Mouse (Mus musculus) spleen, adult 2 months (tissue): ENCODE data around the gene Cdk5rap1. TPM values are rescaled to one million over a fixed set of nuclear protein-coding genes. Genes with fewer than 3 reads are reported as not detected.
A peak's percentile ranks its signal among the peaks of the same experiment; 100 is the strongest.
"Not testable (repeated sequence)": the region's sequence is repeated elsewhere in the genome, so short reads cannot be mapped to it uniquely, and the experiment has no call there.

ENCODE experiments used
- DNase-seq, 2 experiments: peaks; one replicate each; pipeline versions ENCODE4 v3.0.0 to v3.0.0-alpha.2; 2012 to 2021; ENCODE audit warnings: low spot score in 2 of 2, low read depth in 1 of 2
- H3K27ac ChIP-seq: fragments of 200-500 bp; 2 replicates; pipeline ENCODE4 v1.5.1; 2012; ENCODE audit warnings: low read length, inconsistent platforms; ENCODE audit not compliant: insufficient read depth
- H3K27me3 ChIP-seq: fragments of 200-500 bp; 2 replicates; pipeline ENCODE4 v1.6.1; 2012; ENCODE audit warnings: mild to moderate bottlenecking, moderate library complexity, low read length, inconsistent platforms; ENCODE audit not compliant: control insufficient read depth, insufficient read depth
- H3K36me3 ChIP-seq: fragments of 200-500 bp; 2 replicates; pipeline ENCODE4 v1.6.1; 2012; ENCODE audit warnings: mild to moderate bottlenecking, low read length, inconsistent platforms; ENCODE audit not compliant: control insufficient read depth, insufficient read depth
- H3K4me1 ChIP-seq: fragments of 200-500 bp; 2 replicates; pipeline ENCODE4 v1.6.1; 2011; ENCODE audit warnings: inconsistent platforms; ENCODE audit not compliant: control insufficient read depth, insufficient read depth, insufficient read length
- H3K4me3 ChIP-seq: fragments of 200-500 bp; 2 replicates; pipeline ENCODE4 v1.5.1; 2011; ENCODE audit warnings: mild to moderate bottlenecking, inconsistent platforms; ENCODE audit not compliant: insufficient read depth, insufficient read length; ENCODE audit errors: extremely low read depth
- CTCF ChIP-seq: fragments of 200-500 bp; IDR thresholded peaks from 2 replicates; pipeline ENCODE4 v1.5.1; 2011; ENCODE audit warnings: mild to moderate bottlenecking, inconsistent platforms; ENCODE audit not compliant: insufficient read depth, insufficient read length, insufficient replicate concordance; ENCODE audit errors: extremely low read depth
- POLR2A ChIP-seq: fragments of 200-500 bp; IDR thresholded peaks from 2 replicates; pipeline ENCODE4 v1.6.1; 2011; ENCODE audit warnings: low read depth, low read length, inconsistent platforms
- WGBS: fragments of 180-500 bp; shearing (Covaris S2); methylation state at CpG from one replicate; pipeline ENCODE4 v1.1.7; 2018; 5-methylcytosine and 5-hydroxymethylcytosine counted together
- polyA plus RNA-seq: library from polyadenylated mRNA; depleted of rRNA; stranded (reverse); fragments of >200 nt; gene quantifications from 2 replicates; pipeline ENCODE4 v1.2.3, GENCODE M21; 2012; rRNA removed

The Cdk5rap1 gene
- polyA plus RNA-seq, 1 experiment = 6.9 TPM

- H3K4me1 ChIP-seq = no peaks in the 10 kb centered on the region
- WGBS = 20% methylated on average over 1 of the region's 1 CpGs
- no peaks in the 10 kb centered on the region for H3K27me3 ChIP-seq
Measured at GRCm38 (mm10) chr2:154300496-154300895, 72.3 kb downstream of the Cdk5rap1 start.

GRCm38 (mm10) chr2:154294746-154295145 is 78.1 kb downstream of the Cdk5rap1 start:
- H3K27me3 ChIP-seq, H3K36me3 ChIP-seq, H3K4me3 ChIP-seq, H3K27ac ChIP-seq, H3K4me1 ChIP-seq: not testable (repeated sequence)
- WGBS = 3% methylated on average over 10 of the region's 10 CpGs
- DNase-seq = peak; percentile 5 to 18
- TF ChIP-seq CTCF = 0 out of 2 replicates have a peak, but pooled peaks have one; percentile 25

More at GRCm38 (mm10) chr2:154300496-154300895, 72.3 kb downstream of the Cdk5rap1 start:
- TF ChIP-seq CTCF (peak; percentile 88), POLR2A (no peak)
- Histone ChIP-seq H3K27ac (no peak overlapping the region), H3K4me3 (no peak overlapping the region), H3K36me3 (no peaks in the 10 kb centered on the region)
- DNase-seq = peak; percentile 42 to 70

GRCm38 (mm10) chr2:154292833-154293232 is 80.0 kb downstream of the Cdk5rap1 start:
- no peak overlapping the region for H3K4me3 ChIP-seq
- DNase-seq = no peak
- no peak for TF ChIP-seq POLR2A
- no peak for TF ChIP-seq CTCF
- H3K27ac ChIP-seq = no peak overlapping the region
- H3K27me3 ChIP-seq = no peaks in the 10 kb centered on the region
- 86% methylated on average over 1 of the region's 1 CpGs for WGBS
- H3K36me3 ChIP-seq = no peaks in the 10 kb centered on the region
- no peaks in the 10 kb centered on the region for H3K4me1 ChIP-seq

GRCm38 (mm10) chr2:154291866-154292265 is 80.9 kb downstream of the Cdk5rap1 start:
- 88% methylated on average over 3 of the region's 3 CpGs for WGBS
- not testable (repeated sequence) for H3K27ac ChIP-seq, H3K4me3 ChIP-seq, H3K27me3 ChIP-seq, H3K4me1 ChIP-seq, DNase-seq, H3K36me3 ChIP-seq

Other genes with a start within 250 kb of the Cdk5rap1 start
- gene Bpifa3, start 242.7 kb downstream of the Cdk5rap1 start, polyA plus RNA-seq = not detected in 2 replicates
- gene Bpifa1, start 230.1 kb downstream of the Cdk5rap1 start, polyA plus RNA-seq = not detected in 2 replicates
- gene Bpifa5, start 210.4 kb downstream of the Cdk5rap1 start, polyA plus RNA-seq = not detected in 2 replicates
- gene Bpifb1, start 182.2 kb downstream of the Cdk5rap1 start, polyA plus RNA-seq = not detected in 2 replicates
- 0.06 and 0.08 TPM in 2 replicates for gene Bpifb5, start 149.3 kb downstream of the Cdk5rap1 start, polyA plus RNA-seq
- not detected in 2 replicates for gene Bpifb9a, start 115.2 kb downstream of the Cdk5rap1 start, polyA plus RNA-seq
- gene Bpifb9b, start 65.8 kb downstream of the Cdk5rap1 start, polyA plus RNA-seq = not detected in 2 replicates
- gene Snta1, start 35.1 kb upstream of the Cdk5rap1 start, polyA plus RNA-seq = 11.0 and 12.1 TPM in 2 replicates
- 5.1 and 7.8 TPM in 2 replicates for gene Cbfa2t2, start 63.5 kb upstream of the Cdk5rap1 start, polyA plus RNA-seq
- gene 1700003F12Rik, start 174.1 kb upstream of the Cdk5rap1 start, polyA plus RNA-seq = 2.9 and 3.3 TPM in 2 replicates
- gene Actl10, start 178.8 kb upstream of the Cdk5rap1 start, polyA plus RNA-seq = 0.09 and 0.12 TPM in 2 replicates
- 0.63 and 1.1 TPM in 2 replicates for gene Necab3, start 185.9 kb upstream of the Cdk5rap1 start, polyA plus RNA-seq
- 11.0 and 21.5 TPM in 2 replicates for gene E2f1, start 196.9 kb upstream of the Cdk5rap1 start, polyA plus RNA-seq
- 14.6 and 20.3 TPM in 2 replicates for gene Pxmp4, start 230.7 kb upstream of the Cdk5rap1 start, polyA plus RNA-seq
- 6.1 and 7.1 TPM in 2 replicates for gene Zfp341, start 240.3 kb upstream of the Cdk5rap1 start, polyA plus RNA-seq
- 0.80 and 1.4 TPM in 2 replicates for gene 4930519P11Rik, start 240.4 kb upstream of the Cdk5rap1 start, polyA plus RNA-seq